Mouse (Mus musculus) hindbrain, embryonic 10.5 days (tissue): ENCODE results near the gene Ino80. TPM values are rescaled to one million over a fixed set of nuclear protein-coding genes. Genes with fewer than 3 reads are reported as not detected.
A peak's percentile ranks its signal among the peaks of the same experiment; 100 is the strongest.

ENCODE experiments used
- DNase-seq: peaks from one replicate; pipeline ENCODE4 v3.0.0-alpha.2; 2017; ENCODE audit warnings: low spot score
- H3K27ac ChIP-seq: fragments of 300-500 bp; sonication (generic); 2 replicates; pipeline ENCODE4 v1.5.1; 2016; ENCODE audit warnings: mild to moderate bottlenecking, moderate library complexity
- H3K27me3 ChIP-seq: fragments of 300-500 bp; sonication (generic); 2 replicates; pipeline ENCODE4 v1.6.1; 2016; ENCODE audit warnings: mild to moderate bottlenecking; ENCODE audit not compliant: poor library complexity, insufficient read depth, severe bottlenecking
- H3K36me3 ChIP-seq: fragments of 300-500 bp; sonication (generic); 2 replicates; pipeline ENCODE4 v1.6.1; 2016; ENCODE audit warnings: mild to moderate bottlenecking, moderate library complexity
- H3K4me1 ChIP-seq: fragments of 300-500 bp; sonication (generic); replicated peaks from 2 replicates; pipeline ENCODE4 v1.6.1; 2016; ENCODE audit warnings: mild to moderate bottlenecking
- H3K4me3 ChIP-seq: fragments of 300-500 bp; sonication (generic); 2 replicates; pipeline ENCODE4 v1.5.1; 2016; ENCODE audit warnings: mild to moderate bottlenecking, moderate library complexity
- H3K9me3 ChIP-seq: fragments of 300-500 bp; sonication (generic); 2 replicates; pipeline ENCODE4 v1.6.1; 2016; ENCODE audit warnings: mild to moderate bottlenecking, moderate library complexity
- WGBS: fragments of 180-500 bp; shearing (Covaris S2); methylation state at CpG from one replicate; pipeline ENCODE4 v1.1.7; 2016; 5-methylcytosine and 5-hydroxymethylcytosine counted together
- polyA plus RNA-seq: library from polyadenylated mRNA; unstranded; fragments of >200 nt; fragmentation: Nextera tagmentation; extraction: Ambion mirVana; gene quantifications from 2 replicates; pipeline ENCODE4 v1.2.1, GENCODE M21; 2016

The Ino80 gene
- polyA plus RNA-seq, 1 experiment from 2014 or later = 3.0 TPM

GRCm38 (mm10) chr2:119336002-119336401 is 141.5 kb downstream of the Ino80 start:
- Histone ChIP-seq H3K4me1 (peaks cover 21% of the 10 kb centered on the region), H3K27ac (0 out of 2 replicates have a peak overlapping the region, but pooled peaks have one; percentile 35), H3K4me3 (no peak overlapping the region), H3K36me3 (no peaks in the 10 kb centered on the region), H3K27me3 (peaks cover 57% of the 10 kb centered on the region), H3K9me3 (no peaks in the 10 kb centered on the region)
- no peak for DNase-seq
- WGBS = 72% methylated on average over 2 of the region's 2 CpGs

DNA sequence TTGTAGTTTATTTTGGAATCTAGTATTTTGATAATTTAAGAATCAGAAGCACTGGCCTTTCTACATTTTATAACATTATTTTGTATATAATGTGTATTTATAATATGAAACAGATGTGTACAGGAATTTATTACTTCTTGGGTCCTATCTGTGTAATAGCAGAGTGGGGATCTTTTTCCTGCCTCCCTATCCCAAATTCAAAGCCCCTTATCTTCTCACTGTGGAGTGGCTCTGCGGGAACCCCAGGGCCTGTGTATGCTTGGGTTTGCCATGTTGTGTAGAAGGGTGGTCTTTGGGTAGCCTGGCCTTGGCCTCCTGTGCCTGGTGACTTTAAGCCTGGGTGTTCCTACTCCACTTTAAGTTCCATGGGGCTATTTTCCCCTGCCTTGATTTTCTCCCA is 142.0 kb downstream of the Ino80 start:
- no peak overlapping the region for H3K27ac ChIP-seq
- no peak for DNase-seq
- H3K36me3 ChIP-seq = no peaks in the 10 kb centered on the region
- 88% methylated on average over 1 of the region's 1 CpGs for WGBS
- H3K4me3 ChIP-seq = no peak overlapping the region
- H3K9me3 ChIP-seq = no peaks in the 10 kb centered on the region
- H3K27me3 ChIP-seq = peaks cover 62% of the 10 kb centered on the region
- H3K4me1 ChIP-seq = peaks cover 21% of the 10 kb centered on the region

GRCm38 (mm10) chr2:119334964-119335525 is 142.4 kb downstream of the Ino80 start:
- Histone ChIP-seq H3K9me3 (no peaks in the 10 kb centered on the region), H3K27me3 (peaks cover 67% of the 10 kb centered on the region), H3K27ac (no peak overlapping the region), H3K36me3 (no peaks in the 10 kb centered on the region), H3K4me1 (peaks cover 21% of the 10 kb centered on the region), H3K4me3 (no peak overlapping the region)
- DNase-seq = no peak
- WGBS = 74% methylated on average over 7 of the region's 7 CpGs

- Histone ChIP-seq H3K27ac (no peak overlapping the region), H3K4me3 (no peak overlapping the region), H3K36me3 (no peaks in the 10 kb centered on the region), H3K27me3 (peaks cover 76% of the 10 kb centered on the region), H3K9me3 (no peaks in the 10 kb centered on the region), H3K4me1 (peaks cover 21% of the 10 kb centered on the region)
- WGBS = 64% methylated on average over 1 of the region's 1 CpGs
- DNase-seq = no peak
Measured at GRCm38 (mm10) chr2:119334135-119334534, 143.4 kb downstream of the Ino80 start.

DNA sequence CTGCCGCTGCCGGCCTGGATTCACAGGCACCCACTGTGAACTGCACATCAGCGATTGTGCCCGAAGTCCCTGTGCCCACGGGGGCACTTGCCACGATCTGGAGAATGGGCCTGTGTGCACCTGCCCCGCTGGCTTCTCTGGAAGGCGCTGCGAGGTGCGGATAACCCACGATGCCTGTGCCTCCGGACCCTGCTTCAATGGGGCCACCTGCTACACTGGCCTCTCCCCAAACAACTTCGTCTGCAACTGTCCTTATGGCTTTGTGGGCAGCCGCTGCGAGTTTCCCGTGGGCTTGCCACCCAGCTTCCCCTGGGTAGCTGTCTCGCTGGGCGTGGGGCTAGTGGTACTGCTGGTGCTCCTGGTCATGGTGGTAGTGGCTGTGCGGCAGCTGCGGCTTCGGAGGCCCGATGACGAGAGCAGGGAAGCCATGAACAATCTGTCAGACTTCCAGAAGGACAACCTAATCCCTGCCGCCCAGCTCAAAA is 145.3 kb downstream of the Ino80 start:
- peaks cover 93% of the 10 kb centered on the region for H3K27me3 ChIP-seq
- no peaks in the 10 kb centered on the region for H3K36me3 ChIP-seq
- WGBS = 75% methylated on average over 24 of the region's 24 CpGs
- no peaks in the 10 kb centered on the region for H3K9me3 ChIP-seq
- no peak overlapping the region for H3K27ac ChIP-seq
- peaks cover 27% of the 10 kb centered on the region for H3K4me1 ChIP-seq
- no peak overlapping the region for H3K4me3 ChIP-seq
- no peak for DNase-seq

- Histone ChIP-seq H3K27me3 (peaks cover 93% of the 10 kb centered on the region), H3K4me3 (no peak overlapping the region), H3K27ac (no peak overlapping the region), H3K4me1 (peaks cover 31% of the 10 kb centered on the region), H3K9me3 (no peaks in the 10 kb centered on the region), H3K36me3 (no peaks in the 10 kb centered on the region)
- DNase-seq = no peak
- WGBS = 91% methylated on average over 8 of the region's 8 CpGs
Measured at GRCm38 (mm10) chr2:119330795-119331194, 146.7 kb downstream of the Ino80 start.

DNA sequence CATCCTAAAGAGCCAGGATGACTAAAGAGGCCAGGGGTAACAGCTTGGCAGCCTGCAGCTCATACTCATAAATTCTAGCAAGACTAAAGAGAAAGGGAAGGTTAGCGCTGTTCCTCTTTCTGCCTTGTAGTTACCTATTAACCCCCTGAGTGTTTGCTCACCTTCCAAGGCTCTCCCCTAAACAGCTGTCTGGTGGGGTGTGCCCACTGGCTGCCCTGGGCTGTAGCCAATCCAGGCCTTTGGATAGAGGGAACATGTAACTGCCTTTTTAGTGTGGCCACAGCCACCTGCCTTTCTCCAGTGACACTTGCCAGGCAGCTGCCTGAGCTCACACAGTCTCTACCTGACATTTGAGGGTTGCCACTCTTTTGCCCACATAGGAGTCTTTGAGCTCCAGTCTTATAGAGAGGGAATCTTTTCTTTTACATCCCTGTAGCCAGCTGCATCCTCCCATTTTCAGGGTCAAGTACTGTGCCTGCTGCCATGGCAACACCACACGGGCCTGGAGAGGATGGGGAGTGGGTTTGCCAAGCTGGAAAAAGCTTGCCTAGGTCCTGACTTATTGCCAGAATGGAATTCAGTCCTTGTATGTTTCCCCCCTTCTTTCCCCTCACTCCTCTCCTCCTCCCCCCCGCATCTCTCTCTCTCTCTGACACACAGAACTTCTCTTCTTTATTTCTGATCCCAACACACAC is 148.2 kb downstream of the Ino80 start:
- H3K9me3 ChIP-seq = no peaks in the 10 kb centered on the region
- WGBS = 65% methylated on average over 3 of the region's 3 CpGs
- no peak for DNase-seq
- H3K27me3 ChIP-seq = peaks cover 93% of the 10 kb centered on the region
- H3K36me3 ChIP-seq = no peaks in the 10 kb centered on the region
- H3K4me1 ChIP-seq = peaks cover 46% of the 10 kb centered on the region
- H3K27ac ChIP-seq = no peak overlapping the region
- H3K4me3 ChIP-seq = no peak overlapping the region

GRCm38 (mm10) chr2:119328546-119328945 is 148.9 kb downstream of the Ino80 start:
- H3K4me3 ChIP-seq = peak overlapping the region; percentile 55
- no peaks in the 10 kb centered on the region for H3K36me3 ChIP-seq
- WGBS = 44% methylated on average over 5 of the region's 5 CpGs
- H3K9me3 ChIP-seq = no peaks in the 10 kb centered on the region
- DNase-seq = no peak
- peaks cover 98% of the 10 kb centered on the region for H3K27me3 ChIP-seq
- H3K4me1 ChIP-seq = peaks cover 49% of the 10 kb centered on the region
- H3K27ac ChIP-seq = no peak overlapping the region

DNA sequence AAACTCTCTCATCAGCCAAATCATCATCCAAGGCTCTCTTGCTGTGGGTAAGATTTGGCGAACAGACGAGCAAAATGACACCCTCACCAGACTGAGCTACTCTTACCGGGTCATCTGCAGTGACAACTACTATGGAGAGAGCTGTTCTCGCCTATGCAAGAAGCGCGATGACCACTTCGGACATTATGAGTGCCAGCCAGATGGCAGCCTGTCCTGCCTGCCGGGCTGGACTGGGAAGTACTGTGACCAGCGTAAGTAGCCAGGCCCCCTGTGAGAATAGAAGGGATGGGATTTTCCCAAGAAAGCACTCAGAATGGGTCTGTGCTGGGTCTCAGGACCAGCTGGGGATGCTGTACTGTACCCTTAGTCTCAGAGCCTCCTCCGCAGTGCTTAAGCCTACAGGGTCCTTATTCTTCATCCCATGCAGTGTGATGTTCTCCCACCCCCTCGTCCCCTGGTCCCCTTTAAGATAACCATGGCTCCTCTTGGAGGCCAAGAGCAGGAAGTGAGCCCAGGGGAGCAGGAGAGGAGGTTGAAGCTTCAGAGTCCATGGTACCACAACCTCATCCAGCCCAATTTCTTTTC is 149.5 kb downstream of the Ino80 start:
- Histone ChIP-seq H3K4me3 (peak overlapping the region; percentile 55), H3K27ac (no peak overlapping the region), H3K27me3 (peaks cover 100% of the 10 kb centered on the region), H3K4me1 (peaks cover 52% of the 10 kb centered on the region), H3K36me3 (no peaks in the 10 kb centered on the region), H3K9me3 (no peaks in the 10 kb centered on the region)
- 16% methylated on average over 11 of the region's 11 CpGs for WGBS
- DNase-seq = no peak

GRCm38 (mm10) chr2:119327102-119327480 is 150.4 kb downstream of the Ino80 start:
- no peaks in the 10 kb centered on the region for H3K36me3 ChIP-seq
- H3K9me3 ChIP-seq = no peaks in the 10 kb centered on the region
- peaks cover 62% of the 10 kb centered on the region for H3K4me1 ChIP-seq
- H3K27me3 ChIP-seq = peaks cover 100% of the 10 kb centered on the region
- H3K4me3 ChIP-seq = peak overlapping the region; percentile 55
- H3K27ac ChIP-seq = no peak overlapping the region
- DNase-seq = peak; percentile 52
- WGBS = under 1% methylated on average over 30 of the region's 30 CpGs

DNA sequence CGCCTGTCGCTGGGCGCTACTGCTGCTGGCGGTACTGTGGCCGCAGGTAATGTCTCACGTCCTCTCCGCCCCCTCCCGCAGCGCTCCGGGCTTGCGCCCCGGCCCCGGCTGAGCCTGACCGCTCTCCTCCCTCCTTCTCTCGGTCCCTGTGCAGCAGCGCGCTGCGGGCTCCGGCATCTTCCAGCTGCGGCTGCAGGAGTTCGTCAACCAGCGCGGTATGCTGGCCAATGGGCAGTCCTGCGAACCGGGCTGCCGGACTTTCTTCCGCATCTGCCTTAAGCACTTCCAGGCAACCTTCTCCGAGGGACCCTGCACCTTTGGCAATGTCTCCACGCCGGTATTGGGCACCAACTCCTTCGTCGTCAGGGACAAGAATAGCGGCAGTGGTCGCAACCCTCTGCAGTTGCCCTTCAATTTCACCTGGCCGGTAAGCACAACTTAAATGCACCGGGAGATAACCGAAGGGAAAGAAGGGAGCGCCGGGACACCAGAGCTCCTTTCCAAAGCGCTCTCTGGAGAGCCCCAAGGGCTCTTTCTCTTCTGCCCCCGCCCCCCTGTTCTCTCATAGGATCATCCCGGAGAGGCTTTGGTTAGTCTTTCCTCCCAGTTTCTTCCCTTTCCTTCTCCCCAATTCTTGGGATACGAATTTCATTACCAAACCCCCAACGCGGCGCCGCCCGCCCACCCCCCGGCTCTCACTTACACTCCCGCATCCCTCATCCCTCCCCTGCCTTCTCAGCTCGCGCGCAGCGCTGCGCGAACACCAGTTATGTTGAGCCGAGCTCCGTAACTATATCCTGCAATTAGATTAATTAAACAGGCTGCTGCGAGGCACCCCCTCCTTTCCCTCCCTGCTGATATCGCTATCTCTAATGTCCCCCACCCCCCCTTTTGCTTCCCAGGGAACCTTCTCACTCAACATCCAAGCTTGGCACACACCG is 151.1 kb downstream of the Ino80 start:
- under 1% methylated on average over 61 of the region's 61 CpGs for WGBS
- DNase-seq = peak; percentile 43

GRCm38 (mm10) chr2:119325568-119326143 is 151.8 kb downstream of the Ino80 start, which contains the start of gene Dll4:
Dll4 (plus strand) TSS chr2:119325784.
- peak within 1 kb of the TSS; percentile 55 for H3K4me3 ChIP-seq
- H3K36me3 ChIP-seq = no peaks in the 10 kb centered on the region
- peaks cover 76% of the 10 kb centered on the region for H3K4me1 ChIP-seq
- under 1% methylated on average over 33 of the region's 33 CpGs for WGBS
- H3K9me3 ChIP-seq = no peaks in the 10 kb centered on the region
- H3K27me3 ChIP-seq = peaks cover 100% of the 10 kb centered on the region
- peak within 1 kb of the TSS; percentile 50 for H3K27ac ChIP-seq
- DNase-seq = peak; percentile 58

More for the DNA sequence above, 151.1 kb downstream of the Ino80 start:
- Histone ChIP-seq H3K27ac (peak overlapping the region; percentile 50), H3K36me3 (no peaks in the 10 kb centered on the region), H3K4me3 (peak overlapping the region; percentile 55), H3K9me3 (no peaks in the 10 kb centered on the region), H3K4me1 (peaks cover 68% of the 10 kb centered on the region), H3K27me3 (peaks cover 100% of the 10 kb centered on the region)
